Mouse (Mus musculus) T-helper 1 cell (primary cell): ENCODE data around the gene Fibcd1.

Source experiments
- in situ Hi-C: fragments of 300-600 bp; cut with MboI, MseI; formaldehyde crosslinking; loops from one replicate; pipeline ENCODE4 v1.15.1; 2025; ENCODE audit warnings: high pct_unique_total_duplicates

The Fibcd1 gene

DNA sequence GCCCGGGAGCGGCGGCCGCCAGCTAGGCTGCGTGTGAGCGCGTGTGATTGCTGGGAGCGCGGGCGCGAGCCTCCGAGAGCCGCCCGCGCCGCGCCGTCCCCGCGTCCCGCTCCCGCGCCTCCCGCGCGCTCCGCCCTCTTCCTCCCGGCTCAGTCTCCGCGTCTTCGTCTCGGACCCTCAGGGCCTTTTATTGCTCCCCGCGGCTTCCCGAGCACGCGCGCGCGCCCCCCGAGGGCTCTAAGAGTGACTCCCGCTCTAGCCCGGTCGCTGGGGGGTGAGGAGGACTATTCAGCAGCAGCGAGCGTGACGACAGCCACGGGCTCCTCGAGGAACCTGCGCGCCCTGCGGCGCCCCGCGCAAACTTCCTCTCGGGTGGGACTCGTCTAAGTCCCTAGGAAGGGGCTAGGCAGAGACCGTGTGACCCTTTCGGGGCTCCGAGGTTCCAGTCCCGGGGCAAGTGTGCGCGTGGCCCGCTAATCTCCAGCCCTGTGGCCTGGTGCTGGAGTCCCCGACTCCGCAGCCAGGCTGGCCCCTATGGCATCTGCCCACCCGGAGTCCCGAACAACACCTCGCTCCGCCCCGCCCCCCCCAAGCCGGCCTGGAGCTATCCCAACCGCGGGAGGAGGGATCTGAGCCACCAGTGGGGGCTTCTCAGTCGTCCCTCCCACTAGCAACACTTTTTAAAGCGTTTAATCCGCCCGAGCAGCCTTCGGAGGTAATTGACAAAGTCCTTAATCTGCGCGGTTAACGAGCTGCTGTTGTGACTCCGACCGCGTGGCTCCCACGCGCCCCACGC is at the start of gene Fibcd1:
TSS of gene Fibcd1 (minus strand) at position 110 of the 796 bp plus-strand sequence.
- in situ Hi-C loops = no loop called here

- in situ Hi-C loops = no loop called here
Measured at GRCm38 (mm10) chr2:31894221-31894870, 48.5 kb upstream of the Fibcd1 start.

DNA sequence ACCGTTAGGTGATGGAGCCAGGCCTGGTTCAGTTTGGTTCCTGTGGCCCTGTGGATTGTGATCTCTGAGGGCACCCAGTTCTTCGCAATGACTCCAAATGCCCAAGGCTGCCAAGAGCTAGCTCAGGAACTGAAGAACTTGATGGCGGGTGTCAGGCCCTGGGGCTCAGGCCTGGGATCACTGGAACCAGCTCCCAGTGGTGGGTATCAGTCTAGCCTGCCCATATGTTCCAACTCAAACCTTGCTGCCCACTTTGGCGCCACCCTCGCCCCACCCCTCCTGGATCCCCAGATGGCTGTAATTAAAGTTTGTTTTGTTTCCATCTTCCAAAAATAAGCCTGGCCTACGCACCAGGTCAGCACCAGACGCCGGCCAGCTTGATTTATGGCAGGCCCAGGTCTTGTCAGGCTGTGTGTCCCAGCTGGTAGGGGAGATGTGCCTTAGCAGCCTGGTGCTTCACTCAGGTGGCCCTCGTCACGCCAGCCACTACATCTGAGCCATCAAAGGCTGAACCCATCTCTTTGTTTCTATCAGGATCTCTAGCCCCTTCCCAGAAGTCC is 47.4 kb upstream of the Fibcd1 start:
- in situ Hi-C loops = no loop called here

- in situ Hi-C loops = no loop called here
Measured at GRCm38 (mm10) chr2:31891219-31891618, 45.4 kb upstream of the Fibcd1 start.

DNA sequence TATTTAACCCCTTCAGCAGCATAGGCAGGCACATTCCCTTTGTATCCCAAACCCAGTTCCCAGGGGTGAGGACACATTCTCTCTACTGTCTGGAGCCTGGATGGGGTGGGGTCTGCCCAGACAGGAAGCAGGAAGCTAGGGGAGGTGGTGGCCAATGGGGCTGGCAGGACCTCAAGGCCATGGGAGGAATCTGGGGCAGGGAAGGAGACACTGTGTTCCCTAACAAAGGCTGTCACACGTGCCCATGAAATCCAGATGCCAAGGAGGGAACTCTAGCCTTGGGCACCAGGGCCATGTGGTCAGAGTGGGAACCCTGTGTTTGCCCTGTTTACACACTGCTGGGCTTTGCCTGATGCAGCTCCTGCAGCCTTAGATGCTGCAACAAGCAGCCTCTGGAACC is 43.1 kb upstream of the Fibcd1 start:
- in situ Hi-C loops = loop anchor here (5.0 kb wide), 1 partner anchor 77 kb away; the partner anchor contains the start of gene Qrfp

DNA sequence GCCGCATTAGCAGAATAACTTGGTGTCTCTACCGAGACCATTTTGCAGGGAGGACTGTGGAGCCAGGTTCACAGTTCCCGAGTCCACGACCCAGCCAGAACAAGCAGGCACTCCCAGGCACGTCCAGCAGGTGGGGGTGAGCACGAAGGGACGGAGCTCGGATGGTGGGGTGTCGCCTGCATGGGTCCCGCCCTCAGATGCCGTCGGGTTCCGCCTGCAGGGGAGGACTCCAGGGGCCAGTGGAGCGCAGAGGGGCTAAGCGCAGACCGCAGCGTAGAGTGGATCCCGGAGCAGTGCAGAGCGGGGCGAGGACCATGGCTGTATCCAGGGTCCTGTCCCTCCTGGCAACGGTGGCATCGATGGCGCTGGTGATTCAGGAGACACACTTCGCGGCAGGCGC is 41.2 kb upstream of the Fibcd1 start, which contains the start of gene Lamc3:
TSS of gene Lamc3 (plus strand) at position 262 of the 400 bp plus-strand sequence.
- in situ Hi-C loops = loop anchor here (5.0 kb wide), 1 partner anchor 75 kb away; the partner anchor contains the start of gene Qrfp

DNA sequence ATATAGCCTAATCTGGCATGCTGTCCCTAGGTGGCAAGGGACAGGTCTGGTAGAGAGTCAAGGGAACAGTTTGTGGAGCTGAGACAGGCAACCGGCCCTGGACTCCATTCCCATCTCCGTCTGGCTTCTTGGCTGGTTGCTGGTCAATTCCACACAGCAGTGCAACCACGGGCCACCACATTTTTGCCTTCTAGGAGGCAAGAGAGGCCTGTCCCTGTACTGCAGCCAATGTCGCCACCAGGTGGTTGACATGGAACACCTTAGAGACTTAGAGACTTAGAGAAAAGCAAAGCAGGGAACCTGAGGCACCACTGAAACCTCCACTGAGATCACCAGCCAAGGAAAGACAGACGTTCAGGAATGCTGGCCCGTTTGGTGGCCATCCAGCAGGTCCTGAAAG is 39.0 kb upstream of the Fibcd1 start:
- in situ Hi-C loops = loop anchor here (5.0 kb wide), 1 partner anchor 73 kb away; the partner anchor contains the start of gene Qrfp

DNA sequence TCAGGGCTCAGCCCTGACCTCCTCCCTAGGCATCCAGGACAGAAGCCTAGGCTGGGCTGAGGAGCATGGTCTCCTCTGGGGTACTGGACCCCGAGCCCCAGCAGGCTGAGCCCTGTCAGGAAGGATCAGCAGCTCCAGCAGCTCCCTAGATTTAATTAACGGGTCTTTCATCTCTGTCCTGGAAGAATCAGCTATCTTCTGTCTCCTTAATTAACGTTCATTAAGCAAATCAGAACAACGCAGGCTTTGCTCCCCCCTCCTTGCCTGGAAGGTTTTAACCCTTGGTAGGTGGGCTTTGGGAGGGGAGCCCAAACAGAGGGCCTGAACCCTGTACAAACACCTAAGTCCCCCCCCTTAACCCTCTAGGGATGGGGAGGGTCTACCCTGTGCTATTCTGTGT is 37.3 kb upstream of the Fibcd1 start:
- in situ Hi-C loops = no loop called here

DNA sequence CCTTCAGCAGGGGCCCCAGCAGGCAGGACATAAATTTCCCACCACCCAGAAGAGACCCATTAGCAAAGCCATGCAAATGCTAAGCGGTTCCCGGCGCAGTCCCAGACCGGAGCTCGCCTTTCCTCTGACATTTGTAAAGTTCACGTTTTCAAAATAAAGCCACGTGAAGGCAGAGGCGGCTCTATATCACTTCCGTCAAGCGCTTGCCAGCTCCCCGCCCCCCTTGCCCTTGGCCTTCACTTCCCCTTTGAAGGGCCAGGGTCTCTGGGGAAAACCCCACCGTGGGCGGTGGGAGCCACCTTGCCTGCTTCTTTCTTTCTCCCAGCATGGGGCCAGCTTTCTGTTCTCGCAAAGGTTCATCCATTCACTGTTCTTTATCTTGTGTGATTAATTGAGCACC is 35.1 kb upstream of the Fibcd1 start:
- in situ Hi-C loops = no loop called here

GRCm38 (mm10) chr2:31878610-31879009 is 32.8 kb upstream of the Fibcd1 start:
- in situ Hi-C loops = no loop called here

GRCm38 (mm10) chr2:31876446-31876845 is 30.6 kb upstream of the Fibcd1 start:
- in situ Hi-C loops = no loop called here

DNA sequence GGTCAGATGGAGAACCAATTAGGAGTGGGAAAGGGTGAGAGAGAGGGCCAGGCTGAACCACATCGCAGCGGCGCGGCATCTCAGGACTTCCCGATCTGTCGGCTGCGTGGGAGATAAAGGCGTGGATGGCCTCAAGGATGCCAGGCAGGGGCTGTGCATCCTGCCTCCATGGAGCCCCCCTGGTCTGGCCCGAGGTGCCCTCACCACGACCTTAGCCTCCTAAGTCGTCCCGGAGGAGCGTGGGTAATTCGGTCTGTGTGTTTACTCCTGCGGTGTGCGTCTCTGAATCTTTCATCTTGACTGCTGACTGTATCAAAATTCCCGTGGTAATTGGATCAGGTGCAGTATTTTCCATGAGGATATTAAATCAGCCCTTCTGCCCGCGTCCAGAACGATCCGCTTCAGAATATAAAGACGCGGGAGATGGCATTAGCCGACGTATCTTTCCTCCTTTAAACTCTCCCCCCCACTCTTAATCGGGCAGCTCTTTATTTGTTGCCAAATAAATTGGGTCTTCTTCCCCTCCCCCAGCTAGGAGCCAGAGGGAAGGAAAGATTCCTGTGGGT is 28.6 kb upstream of the Fibcd1 start:
- in situ Hi-C loops = no loop called here

- in situ Hi-C loops = no loop called here
Measured at GRCm38 (mm10) chr2:31870683-31871082, 24.9 kb upstream of the Fibcd1 start.

DNA sequence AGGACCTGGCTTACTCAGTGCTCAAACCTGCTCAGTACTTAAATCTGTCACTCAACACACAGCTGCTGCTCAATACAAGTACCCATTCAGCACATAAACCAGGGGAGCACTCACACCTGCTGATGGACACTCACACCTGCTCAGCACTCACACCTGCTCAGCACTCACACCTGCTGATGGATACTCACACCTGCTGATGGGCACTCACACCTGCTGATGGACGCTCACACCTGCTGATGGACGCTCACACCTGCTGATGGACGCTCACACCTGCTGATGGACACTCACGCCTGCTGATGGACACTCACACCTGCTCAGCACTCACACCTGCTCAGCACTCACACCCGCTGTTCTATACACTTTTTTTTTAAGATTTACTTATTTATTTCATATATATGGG is 23.9 kb upstream of the Fibcd1 start:
- in situ Hi-C loops = no loop called here

DNA sequence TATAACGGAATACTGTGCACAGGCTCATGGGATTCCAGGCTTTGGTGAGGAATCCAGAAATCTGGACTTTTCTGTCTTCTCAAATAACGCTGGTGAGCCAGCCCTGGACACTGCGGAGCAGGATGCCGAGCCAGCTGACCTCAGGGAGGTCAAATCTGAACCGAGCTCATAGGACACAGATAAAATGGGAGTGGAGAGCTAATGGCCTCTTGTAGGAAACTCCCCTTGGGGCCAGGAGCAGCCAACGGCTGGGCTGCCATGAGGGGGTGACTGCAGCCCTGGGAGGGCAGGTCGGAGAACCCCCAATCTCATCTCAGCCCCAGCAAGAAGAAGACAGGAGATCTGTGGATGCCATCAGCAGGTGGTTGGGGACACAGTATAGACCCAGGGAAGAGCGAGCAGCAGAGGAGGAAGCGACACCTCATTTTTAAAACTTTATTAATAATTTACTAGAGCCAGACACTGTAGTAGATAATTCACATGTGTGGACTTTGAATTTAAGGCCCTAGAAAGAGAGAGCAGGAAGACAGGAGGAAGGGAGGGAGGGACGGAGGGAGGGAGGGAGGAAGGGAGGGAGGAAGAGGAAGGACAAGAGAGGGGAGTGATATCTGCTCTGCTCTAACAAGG is 22.8 kb upstream of the Fibcd1 start:
- in situ Hi-C loops = no loop called here

DNA sequence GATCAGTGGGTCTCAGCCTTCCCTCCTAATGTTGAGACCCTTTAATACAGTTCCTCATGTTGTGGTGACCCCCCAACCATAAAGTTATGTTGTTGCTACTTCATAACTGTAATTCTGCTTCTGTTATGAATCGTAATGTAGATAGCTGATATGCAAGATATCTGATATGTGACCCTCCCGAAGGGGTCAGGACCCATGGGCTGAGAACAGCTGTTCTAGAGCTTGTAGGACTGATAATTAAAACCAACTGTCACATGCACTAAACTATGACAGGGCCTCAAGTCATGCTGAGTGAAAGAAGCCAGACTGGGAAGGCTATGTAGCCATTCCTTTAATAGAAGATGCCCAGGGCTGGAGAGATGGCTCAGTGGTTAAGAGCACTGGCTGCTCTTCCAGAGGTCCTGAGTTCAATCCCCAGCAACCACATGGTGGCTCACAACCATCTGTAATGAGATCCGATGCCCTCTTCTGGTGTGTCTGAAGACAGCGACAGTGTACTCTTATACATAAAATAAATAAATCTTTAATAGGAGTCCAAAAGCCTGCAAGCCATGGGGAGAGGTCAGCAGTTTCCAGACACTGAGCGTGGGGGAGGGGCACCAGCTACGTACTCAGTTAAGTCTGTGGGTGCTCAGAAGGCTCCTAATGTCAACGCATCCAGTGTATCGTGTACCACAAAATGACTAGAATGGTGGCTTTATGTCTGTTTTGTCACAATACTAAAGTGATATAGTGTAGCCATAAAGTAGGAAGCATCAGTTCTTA is 22.1 kb upstream of the Fibcd1 start:
- in situ Hi-C loops = no loop called here

DNA sequence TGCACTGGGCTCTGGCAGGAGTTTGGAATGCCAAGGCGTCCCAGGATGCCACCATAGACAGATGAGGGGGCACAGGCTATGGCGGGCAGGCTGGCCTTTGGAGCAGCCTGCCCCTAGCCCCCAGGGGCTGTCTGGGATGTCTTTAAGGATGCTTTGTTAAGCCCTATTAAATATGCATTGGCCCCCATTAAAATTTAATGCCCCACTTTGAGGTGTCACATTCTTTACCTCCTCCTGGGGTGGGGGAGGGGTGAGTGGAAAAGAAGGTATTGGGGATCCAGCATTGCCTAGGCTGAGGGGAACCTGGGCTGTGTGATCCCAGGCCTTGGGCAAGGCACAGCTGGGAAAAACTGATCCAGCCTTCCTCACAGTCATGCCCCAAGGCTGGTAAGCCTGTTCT is 20.0 kb upstream of the Fibcd1 start:
- in situ Hi-C loops = no loop called here

- in situ Hi-C loops = no loop called here
Measured at GRCm38 (mm10) chr2:31865322-31865721, 19.5 kb upstream of the Fibcd1 start.

DNA sequence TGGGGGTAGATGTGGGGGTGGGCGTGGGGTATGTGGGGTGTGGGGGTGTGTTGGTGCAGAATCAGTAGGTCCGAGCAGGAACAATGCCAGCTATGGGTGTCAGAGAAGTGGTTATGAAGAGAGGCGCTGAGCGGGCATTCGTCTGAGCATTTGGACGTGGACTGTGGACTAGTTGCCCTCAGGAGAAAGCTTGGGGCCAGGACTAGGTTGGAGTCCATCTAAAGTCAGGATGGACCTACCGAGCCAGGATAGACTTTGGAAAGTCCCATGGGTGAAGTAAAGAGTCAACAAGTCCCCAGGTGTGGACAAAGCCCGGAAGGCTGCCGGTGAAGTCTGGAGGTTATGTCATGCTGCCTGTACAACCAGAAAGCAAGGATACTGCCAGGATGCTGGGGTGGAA is 19.1 kb upstream of the Fibcd1 start:
- in situ Hi-C loops = no loop called here

- in situ Hi-C loops = no loop called here
Measured at GRCm38 (mm10) chr2:31863766-31864165, 18.0 kb upstream of the Fibcd1 start.

- in situ Hi-C loops = no loop called here
Measured at GRCm38 (mm10) chr2:31862919-31863318, 17.1 kb upstream of the Fibcd1 start.
